Mouse (Mus musculus): ENCODE measurements around the gene Ndufs2.
A peak's percentile ranks its signal among the peaks of the same experiment; 100 is the strongest.

The Ndufs2 gene

DNA sequence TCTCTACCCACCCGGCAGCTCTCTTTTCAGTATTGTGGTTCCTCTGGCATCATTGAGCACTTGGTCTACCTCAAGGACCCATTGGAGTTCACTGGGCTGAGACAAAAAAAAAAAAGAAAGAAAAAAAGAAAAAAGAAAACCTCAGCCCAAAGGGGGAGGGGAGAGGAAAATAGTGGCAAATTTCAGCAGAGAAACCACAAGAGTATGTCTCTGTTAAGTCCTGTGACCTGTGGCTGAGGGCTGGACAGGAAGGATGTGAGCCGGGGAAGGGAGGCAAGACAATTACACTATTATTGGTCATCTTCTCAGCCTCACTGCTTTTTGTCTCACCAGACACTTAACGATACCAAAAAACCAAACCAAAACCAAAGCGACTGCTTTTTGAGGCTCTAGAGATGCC lies 19.3 kb downstream of the Ndufs2 start:
- no peak for DNase-seq (ENCODE audit: low spot score)

GRCm38 (mm10) chr1:171230215-171230614 lies 21.0 kb downstream of the Ndufs2 start:
- DNase-seq (ENCODE audit: low spot score): no peak

DNA sequence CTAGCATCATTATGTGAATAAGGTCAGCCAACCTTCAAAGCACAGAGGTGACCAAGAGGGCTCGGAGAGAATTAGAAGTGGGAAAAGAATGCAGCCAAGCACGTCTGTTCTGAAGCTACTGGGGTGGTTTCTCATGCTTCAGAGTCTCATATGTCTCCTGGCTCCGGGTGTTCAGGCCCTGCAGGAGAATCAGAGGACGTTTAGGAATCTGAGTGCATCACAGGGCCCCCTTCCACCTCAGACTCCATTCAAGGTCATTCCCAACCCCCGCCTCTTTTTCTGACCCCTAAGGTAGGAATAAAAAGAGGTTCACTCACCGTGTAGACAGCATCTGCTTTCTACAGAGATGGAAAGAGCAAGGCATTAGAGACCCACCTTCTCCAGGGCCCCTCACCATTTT lies 21.4 kb downstream of the Ndufs2 start:
- DNase-seq (ENCODE audit: low spot score): no peak

DNA sequence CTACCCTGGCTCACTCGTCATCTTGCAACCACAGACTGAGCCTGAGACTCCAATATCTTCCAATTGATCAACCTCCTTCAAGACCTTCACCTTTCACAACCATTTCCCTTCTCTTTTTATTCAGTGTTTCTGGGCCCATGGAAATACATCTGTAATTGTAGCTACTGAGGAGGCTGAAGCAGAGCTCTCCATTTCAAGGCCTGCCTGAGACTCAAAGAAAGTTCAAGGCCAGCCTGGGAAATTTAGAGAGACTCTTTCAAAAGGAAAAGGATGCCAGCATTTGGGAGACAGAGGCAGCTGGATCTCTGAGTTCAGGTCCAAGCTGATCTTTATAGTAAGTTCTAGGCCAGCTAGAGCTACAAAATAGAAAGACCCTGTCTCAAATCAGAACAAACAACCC lies 23.3 kb downstream of the Ndufs2 start:
- DNase-seq (ENCODE audit: low spot score): no peak

GRCm38 (mm10) chr1:171226780-171227179 lies 24.4 kb downstream of the Ndufs2 start:
- DNase-seq (ENCODE audit: low spot score): no peak

DNA sequence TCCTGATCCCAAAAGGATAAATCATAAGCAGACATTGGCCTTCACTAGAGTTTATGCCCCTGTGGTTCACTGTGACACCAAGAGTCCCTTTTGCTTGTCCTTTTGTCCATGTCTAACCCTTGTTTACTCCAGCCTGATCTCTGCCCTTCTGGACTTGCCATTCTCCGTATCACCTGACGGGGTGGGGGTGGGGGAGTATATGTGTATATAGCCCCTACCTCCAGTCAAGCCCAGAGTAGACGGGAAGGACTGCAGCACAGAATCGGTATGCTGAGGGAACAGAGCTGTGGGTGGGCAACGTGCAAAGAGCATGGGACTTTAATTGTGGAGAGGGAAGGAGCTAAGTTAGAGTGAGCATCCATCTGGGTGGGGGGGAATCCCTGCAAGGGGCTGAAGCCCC lies 26.3 kb downstream of the Ndufs2 start, which contains the start of gene Apoa2:
Gene Apoa2, plus strand, starts transcription at position 198 of the 400 bp plus-strand sequence.
- no peak for DNase-seq (ENCODE audit: low spot score)

DNA sequence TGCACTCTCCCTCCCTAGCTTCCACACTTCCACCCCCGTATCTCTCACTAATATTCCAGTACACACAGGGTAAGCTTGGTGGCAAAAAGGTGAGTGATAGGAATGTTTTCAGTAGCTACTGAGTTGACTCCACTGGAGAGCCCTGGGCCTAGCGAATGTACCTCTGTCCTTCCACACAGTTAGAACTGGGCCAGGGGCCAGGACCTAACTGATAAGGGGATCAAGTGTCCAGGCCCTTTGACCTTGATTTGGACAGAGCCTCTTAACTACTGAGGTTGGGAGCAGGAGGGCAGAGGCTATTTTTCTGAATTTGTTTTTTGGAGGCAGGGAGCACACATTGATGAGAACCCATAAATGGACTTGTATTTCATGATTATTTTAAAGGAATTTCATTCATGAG lies 27.4 kb downstream of the Ndufs2 start:
- DNase-seq (ENCODE audit: low spot score): no peak

GRCm38 (mm10) chr1:171223168-171223567 lies 28.0 kb downstream of the Ndufs2 start:
- peak; percentile 35 for DNase-seq (ENCODE audit: low spot score)

DNA sequence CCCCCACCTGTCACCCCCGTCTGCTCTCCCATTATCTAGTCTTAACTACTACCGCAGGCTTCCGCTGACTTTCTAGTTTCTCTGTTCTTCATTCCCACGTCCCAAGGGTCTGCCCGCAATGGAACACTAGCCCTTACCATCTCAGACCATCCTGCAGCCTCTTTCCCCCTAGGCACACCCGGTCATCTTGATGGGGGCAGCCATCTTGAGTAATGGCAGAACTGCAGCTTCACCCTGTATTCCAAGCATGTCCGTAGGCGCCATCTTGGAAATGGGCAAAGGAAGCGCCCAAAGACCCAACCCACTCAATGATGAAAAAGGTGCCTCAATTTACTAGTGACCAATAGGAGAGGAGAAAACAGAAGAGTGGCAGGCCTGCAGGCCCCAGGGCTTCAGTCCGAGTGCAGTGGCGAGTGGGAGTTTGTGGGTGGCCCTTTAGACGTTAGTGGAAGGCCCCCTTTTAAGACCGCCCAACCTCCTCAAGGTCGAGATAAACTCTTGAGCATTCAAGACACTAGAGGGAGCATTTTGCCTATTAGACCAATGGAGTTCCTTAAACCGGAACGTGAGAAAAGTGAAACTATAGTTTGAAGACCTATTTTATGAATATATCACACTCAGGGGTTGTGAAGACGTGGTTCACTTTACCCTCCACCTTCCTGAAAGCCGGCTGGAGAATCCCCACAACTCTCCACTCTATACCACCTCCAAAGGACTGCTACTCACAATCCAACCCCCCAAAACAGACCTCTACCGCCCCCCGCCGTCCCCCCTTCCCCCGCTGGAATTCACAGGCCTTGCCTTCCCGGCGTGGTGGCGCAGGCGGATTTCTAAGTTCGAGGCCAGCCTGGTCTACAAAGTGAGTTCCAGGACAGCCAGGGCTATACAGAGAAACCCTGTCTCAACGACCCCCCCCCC lies 28.7 kb downstream of the Ndufs2 start, which contains the start of gene Tomm40l:
Gene Tomm40l, minus strand, starts transcription at position 277 of the 918 bp plus-strand sequence.
- DNase-seq (ENCODE audit: low spot score): peak; percentile 99

DNA sequence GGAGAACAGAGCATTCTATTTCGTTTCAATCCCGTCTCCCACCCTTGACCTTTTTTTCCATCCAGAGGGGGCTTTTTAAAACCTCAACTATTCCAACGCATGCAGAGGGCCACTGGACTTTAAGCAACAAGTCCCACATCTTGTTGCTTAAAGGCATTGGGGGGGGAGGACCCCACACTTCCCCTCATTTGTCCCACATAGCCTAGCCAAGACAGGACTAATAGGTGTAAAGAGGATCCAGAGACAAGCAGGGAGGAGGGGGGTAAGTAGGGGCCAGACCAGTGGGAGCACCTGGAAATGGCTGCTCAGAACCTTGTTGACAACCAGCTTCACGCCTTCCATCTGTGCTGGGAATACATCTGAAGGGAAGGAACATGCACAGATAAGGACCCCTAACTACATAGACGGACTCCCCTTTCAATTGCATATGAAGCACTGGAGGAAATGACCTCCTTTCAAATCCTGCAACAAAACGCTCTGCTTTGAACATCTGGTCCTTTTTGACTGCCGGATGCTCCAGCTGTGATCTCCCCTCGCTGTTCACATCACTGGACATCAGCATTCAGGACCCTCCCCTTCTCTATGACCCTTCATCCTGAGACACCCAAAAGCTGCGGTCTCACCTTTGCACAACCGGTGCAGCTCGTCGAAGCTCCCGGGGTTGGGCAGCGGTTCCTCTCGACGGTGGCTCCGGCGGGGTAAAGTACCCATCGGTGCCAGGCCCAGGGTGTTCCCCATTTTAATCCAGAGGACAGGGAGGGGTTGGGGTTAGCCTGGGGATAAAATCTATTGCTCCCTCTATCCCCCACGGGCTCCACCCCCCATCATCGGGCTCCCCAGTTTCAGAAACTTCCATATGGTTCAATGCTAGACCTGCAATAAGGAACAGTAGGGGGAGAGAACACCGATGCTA lies 29.7 kb downstream of the Ndufs2 start:
- DNase-seq (ENCODE audit: low spot score): peak; percentile 26

- peak; percentile 90 for DNase-seq (ENCODE audit: low spot score)
These were observed 30.3 kb downstream of the Ndufs2 start for GRCm38 (mm10) chr1:171220871-171221270.

DNA sequence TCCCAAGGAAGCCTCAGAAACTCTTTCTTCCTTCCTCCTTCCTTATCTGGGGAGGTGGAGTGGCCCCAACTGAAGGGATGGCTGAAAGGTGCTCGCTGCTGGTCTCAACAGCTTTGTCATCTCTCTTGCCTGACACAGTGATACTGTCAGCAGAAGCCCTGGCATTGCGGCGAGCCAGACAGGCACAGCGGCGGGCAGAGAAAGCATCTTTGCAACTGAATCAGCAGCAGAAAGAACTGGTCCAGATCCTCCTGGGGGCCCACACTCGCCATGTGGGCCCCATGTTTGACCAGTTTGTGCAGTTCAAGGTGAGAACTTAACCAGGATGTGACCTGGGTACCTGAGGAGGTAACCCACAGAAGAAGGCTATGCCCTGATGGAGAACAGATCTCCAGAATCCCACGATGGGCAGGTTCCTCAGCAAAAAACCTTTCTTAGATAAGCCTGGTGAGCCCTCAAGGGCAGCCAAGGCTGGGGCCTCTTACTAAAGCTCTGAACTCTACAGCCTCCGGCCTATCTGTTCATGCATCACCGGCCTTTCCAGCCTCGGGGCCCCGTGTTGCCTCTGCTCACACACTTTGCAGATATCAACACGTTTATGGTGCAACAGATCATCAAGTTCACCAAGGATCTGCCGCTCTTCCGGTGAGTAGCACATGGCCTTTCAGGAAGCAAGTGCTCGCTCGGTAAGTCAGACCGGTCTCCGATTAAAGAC lies 34.8 kb downstream of the Ndufs2 start:
- DNase-seq (ENCODE audit: low spot score): no peak

DNA sequence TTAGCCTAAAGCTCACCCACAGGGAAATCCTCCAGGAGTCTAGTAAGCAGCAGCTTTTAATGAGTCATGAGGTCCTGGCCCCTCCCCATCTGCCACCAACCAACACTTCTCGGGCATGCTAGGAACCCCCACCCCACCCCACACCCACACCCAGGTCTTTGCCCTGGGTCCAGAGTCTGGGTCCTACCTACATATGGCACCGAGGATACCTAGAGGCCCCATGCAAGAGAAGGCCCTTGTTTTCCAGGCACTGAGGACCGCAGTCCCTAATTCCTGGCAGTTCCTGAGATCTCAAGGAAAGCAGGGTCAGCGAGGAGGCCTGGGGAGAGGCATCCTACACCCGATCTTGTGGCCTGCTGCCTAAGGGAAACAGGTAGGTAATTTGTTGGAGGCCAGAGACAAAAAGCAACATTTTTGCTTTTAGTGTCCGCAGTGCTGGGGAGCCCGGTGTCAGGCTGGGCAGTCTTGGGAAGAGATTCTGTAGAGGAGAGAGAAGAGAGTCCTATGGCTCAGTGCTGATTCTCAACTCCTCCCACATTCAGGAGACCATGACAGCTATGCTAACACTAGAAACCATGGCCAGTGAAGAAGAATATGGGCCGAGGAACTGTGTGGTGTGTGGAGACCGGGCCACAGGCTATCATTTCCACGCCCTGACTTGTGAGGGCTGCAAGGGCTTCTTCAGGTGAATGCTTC lies 37.2 kb downstream of the Ndufs2 start, which contains the start of gene Nr1i3:
Gene Nr1i3, plus strand, starts transcription at position 170 of the 696 bp plus-strand sequence.
- no peak for DNase-seq (ENCODE audit: low spot score)

GRCm38 (mm10) chr1:171212854-171213253 lies 38.3 kb downstream of the Ndufs2 start:
- DNase-seq (ENCODE audit: low spot score): no peak

DNA sequence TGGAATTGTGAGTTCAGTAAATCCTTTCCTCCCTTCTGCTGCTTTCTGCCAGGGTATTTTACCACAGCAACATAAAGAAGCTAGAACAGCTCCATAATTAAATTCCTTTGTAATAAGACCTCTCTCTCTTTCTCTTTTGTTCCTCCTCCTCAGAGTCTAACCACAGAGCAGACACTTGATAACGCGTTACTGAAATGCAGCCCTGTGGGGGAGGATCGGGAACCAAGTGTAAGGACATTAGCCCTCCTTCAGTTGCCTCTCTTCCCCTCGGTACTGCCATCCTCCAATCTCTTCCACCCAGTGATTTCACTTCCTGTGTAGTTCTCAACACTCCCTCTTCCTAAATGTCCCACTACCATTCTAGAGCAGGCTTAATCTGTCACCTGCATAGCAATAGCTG lies 41.8 kb downstream of the Ndufs2 start:
- DNase-seq (ENCODE audit: low spot score): no peak

GRCm38 (mm10) chr1:171205704-171206493 lies 45.3 kb downstream of the Ndufs2 start:
- no peak for DNase-seq (ENCODE audit: low spot score)

- no peak for DNase-seq (ENCODE audit: low spot score)
These were observed 46.9 kb downstream of the Ndufs2 start for GRCm38 (mm10) chr1:171204249-171204644.

DNA sequence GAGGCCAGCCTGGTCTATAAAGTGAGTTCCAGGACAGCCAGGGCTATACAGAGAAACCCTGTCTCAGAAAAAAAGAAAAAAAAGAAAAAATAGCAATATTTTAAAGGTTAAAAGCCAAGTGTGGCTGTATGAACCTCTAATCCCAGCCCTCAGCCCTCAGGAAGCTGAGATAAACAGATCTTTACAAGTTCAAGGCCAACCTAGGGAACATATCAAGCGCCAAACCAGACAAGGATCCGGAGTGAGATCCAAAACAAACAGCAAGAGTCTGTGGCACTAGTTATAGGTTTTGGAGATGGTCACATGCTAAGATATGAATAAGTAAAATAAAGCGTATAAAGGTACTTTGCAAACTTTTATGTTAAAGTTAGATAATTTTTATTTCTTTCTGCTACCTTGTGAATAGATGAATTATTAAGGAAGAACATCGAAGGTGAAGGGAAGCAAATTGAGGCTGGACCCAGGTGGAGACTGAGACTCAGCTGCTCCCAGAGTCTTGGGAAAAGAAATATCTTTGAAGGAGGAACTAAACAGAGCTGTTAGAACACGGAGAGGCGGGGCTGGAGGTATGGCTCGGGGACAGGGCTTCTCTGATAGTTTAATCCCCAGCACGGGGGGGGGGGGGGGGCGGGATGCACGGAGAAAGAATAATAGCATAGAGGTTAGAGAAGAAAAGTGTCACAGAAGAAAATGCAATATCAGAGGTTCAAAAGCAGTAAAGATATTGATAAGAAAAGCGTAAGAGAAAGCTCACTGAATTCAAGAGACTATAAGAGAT lies 47.5 kb downstream of the Ndufs2 start:
- no peak for DNase-seq (ENCODE audit: low spot score)

- DNase-seq (ENCODE audit: low spot score): no peak
These were observed 50.4 kb downstream of the Ndufs2 start for GRCm38 (mm10) chr1:171200769-171201168.

DNA sequence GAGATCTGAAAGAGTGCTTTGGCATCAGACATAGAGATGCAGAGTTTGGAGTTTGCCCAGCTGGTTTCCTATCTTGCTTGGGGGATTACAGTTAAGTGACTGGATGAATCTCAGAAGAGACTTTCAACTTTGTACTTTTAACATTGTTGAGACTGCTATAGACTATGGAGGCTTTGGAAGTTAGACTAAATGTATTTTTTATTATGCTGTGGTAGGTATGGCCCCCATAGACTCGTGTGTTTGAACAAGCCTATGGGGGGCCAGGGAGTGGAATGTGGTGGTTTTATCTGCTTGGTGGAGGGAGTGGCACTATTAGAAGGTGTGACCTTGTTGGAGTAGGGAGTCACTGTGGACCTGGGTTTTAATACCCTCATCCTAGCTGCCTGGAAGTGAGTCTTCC lies 51.7 kb downstream of the Ndufs2 start:
- DNase-seq (ENCODE audit: low spot score): no peak
